Mouse (Mus musculus) liver, embryonic 11.5 days (tissue): ENCODE data around the gene Lep. TPM values are rescaled to one million over a fixed set of nuclear protein-coding genes. Genes with fewer than 3 reads are reported as not detected.

Source experiments
- ATAC-seq: fragments of 200-750 bp; cut with Nextera tagmentation; replicated peaks from 2 replicates; pipeline ENCODE4 v1.8.0; 2017; ENCODE audit warnings: moderate number of reproducible peaks, mild to moderate bottlenecking, moderate TSS enrichment, moderate library complexity; ENCODE audit not compliant: low FRiP score
- DNase-seq: peaks from one replicate; pipeline ENCODE4 v3.0.0-alpha.2; 2017; ENCODE audit warnings: low spot score
- H3K27ac ChIP-seq: fragments of 300-500 bp; sonication (generic); 2 replicates; pipeline ENCODE4 v1.5.1; 2014; ENCODE audit warnings: mild to moderate bottlenecking, low read depth, low read length, control low read depth
- H3K27me3 ChIP-seq: fragments of 300-500 bp; sonication (generic); replicated peaks from 2 replicates; pipeline ENCODE4 v1.6.1; 2014; ENCODE audit warnings: low read length, mixed read lengths; ENCODE audit not compliant: control insufficient read depth, insufficient read depth
- H3K36me3 ChIP-seq: fragments of 300-500 bp; sonication (generic); 2 replicates; pipeline ENCODE4 v1.6.1; 2014; ENCODE audit warnings: mild to moderate bottlenecking, low read length, moderate library complexity, mixed read lengths; ENCODE audit not compliant: control insufficient read depth, insufficient read depth
- H3K4me1 ChIP-seq: fragments of 300-500 bp; sonication (generic); replicated peaks from 2 replicates; pipeline ENCODE4 v1.6.1; 2014; ENCODE audit warnings: low read length, mixed read lengths; ENCODE audit not compliant: control insufficient read depth, insufficient read depth
- H3K4me2 ChIP-seq: fragments of 300-500 bp; sonication (generic); 2 replicates; pipeline ENCODE4 v1.6.1; 2014; ENCODE audit warnings: mild to moderate bottlenecking, control low read depth, moderate library complexity
- H3K4me3 ChIP-seq: fragments of 300-500 bp; sonication (generic); 2 replicates; pipeline ENCODE4 v1.5.1; 2014; ENCODE audit warnings: low read depth, low read length, control low read depth
- H3K9ac ChIP-seq: fragments of 300-500 bp; sonication (generic); 2 replicates; pipeline ENCODE4 v1.6.1; 2014; ENCODE audit warnings: low read depth, low read length, control low read depth
- H3K9me3 ChIP-seq: fragments of 300-500 bp; sonication (generic); 2 replicates; pipeline ENCODE4 v1.6.1; 2016; ENCODE audit warnings: low read length, inconsistent platforms, mixed read lengths; ENCODE audit not compliant: control insufficient read depth
- WGBS: fragments of 180-500 bp; shearing (Covaris S2); extraction: QIAGEN DNeasy Blood & Tissue Kit; methylation state at CpG from one replicate; pipeline ENCODE4 v1.1.7; 2014; 5-methylcytosine and 5-hydroxymethylcytosine counted together
- polyA plus RNA-seq: library from polyadenylated mRNA; unstranded; fragments of >200 nt; fragmentation: Nextera tagmentation; extraction: Ambion mirVana; gene quantifications from 2 replicates; pipeline ENCODE4 v1.2.1, GENCODE M21; 2014

Lep gene
- not detected in 2 replicates for polyA plus RNA-seq

DNA sequence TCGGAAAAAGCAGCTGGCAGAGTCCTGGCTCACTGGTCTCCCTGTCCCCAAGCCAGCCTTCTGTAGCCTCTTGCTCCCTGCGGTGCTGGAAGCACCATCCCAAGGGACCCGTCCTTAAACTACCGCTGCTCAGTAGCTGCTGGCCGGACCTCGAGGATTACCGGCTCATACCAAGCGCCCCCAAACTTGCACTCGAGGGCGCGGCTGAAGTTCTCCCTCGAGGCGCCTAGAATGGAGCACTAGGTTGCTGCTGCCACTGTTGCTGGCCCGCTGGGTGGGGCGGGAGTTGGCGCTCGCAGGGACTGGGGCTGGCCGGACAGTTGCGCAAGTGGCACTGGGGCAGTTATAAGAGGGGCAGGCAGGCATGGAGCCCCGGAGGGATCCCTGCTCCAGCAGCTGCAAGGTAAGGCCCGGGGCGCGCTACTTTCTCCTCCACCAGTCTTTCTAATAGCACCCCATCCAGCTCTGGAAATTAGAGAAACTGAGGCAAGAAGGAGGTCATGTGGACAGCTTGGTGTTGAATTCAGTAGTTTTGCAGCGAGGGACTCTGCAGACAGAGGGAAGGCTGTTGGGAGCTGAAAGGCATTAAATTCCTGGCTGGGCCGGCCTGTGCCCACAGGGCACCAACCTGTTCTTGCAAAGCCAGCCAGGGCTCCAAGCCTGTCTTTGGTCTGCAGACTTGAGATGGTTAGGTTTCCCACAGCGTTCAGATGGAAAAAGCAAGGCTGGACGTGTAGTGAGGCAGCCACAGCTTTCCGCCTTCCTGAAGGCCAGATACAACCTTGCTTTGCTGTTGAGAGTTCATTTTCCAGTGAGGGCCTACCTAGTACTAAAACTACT lies at the start of gene Lep:
Gene Lep, plus strand, starts transcription at position 375 of the 840 bp plus-strand sequence.
- ATAC-seq, result no peak
- Histone ChIP-seq H3K9ac (no peak within 1 kb of the TSS), H3K4me2 (no peak within 1 kb of the TSS), H3K36me3 (no peaks in the 10 kb centered on the region), H3K9me3 (no peaks in the 10 kb centered on the region), H3K4me1 (no peaks in the 10 kb centered on the region), H3K27me3 (no peaks in the 10 kb centered on the region; the same call in 1 of the 2 replicates), H3K4me3 (no peak within 1 kb of the TSS), H3K27ac (no peak within 1 kb of the TSS)
- no peak for DNase-seq
- WGBS, result 71% methylated on average over 28 of the region's 28 CpGs

DNA sequence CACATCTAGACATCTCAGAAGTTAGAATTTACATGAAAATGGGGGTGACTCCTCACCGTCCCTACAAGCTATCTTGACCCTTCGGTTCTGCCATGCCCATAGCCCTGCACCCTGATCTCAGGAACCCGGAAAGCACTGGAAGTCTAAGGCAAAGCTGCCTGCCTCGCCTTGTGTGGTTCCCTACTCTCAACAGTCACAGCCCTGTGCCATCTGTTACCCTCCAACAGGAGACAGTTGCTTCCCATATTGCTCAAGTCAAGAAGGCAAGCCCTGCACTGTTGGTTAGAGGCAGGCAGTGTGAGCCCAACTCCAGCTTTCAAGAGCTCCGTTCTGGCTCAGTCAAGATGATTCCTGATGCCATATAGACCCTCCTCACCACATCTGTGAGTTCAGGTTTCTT lies 48.4 kb upstream of the Lep start:
- Histone ChIP-seq H3K4me1 (no peaks in the 10 kb centered on the region), H3K27ac (no peak overlapping the region), H3K36me3 (no peaks in the 10 kb centered on the region), H3K9ac (no peak overlapping the region), H3K4me3 (no peak overlapping the region), H3K27me3 (peaks cover 8% of the 10 kb centered on the region), H3K4me2 (no peak overlapping the region), H3K9me3 (no peaks in the 10 kb centered on the region)
- WGBS, result 79% methylated on average over 5 of the region's 5 CpGs
- DNase-seq (no peak), ATAC-seq (no peak)

GRCm38 (mm10) chr6:29013216-29013615 lies 46.8 kb upstream of the Lep start:
- no peaks in the 10 kb centered on the region for H3K36me3 ChIP-seq
- 91% methylated on average over 6 of the region's 6 CpGs for WGBS
- H3K9ac ChIP-seq, result no peak overlapping the region
- H3K27ac ChIP-seq, result no peak overlapping the region
- peaks cover 23% of the 10 kb centered on the region for H3K27me3 ChIP-seq
- no peaks in the 10 kb centered on the region for H3K4me1 ChIP-seq
- no peak overlapping the region for H3K4me2 ChIP-seq
- ATAC-seq, result no peak
- no peaks in the 10 kb centered on the region for H3K9me3 ChIP-seq
- no peak for DNase-seq
- H3K4me3 ChIP-seq, result no peak overlapping the region

GRCm38 (mm10) chr6:29016891-29017412 lies 43.1 kb upstream of the Lep start:
- Histone ChIP-seq H3K4me1 (no peaks in the 10 kb centered on the region), H3K4me2 (peak overlapping the region; percentile 31), H3K27ac (no peak overlapping the region), H3K36me3 (no peaks in the 10 kb centered on the region), H3K9me3 (no peaks in the 10 kb centered on the region), H3K27me3 (peaks cover 41% of the 10 kb centered on the region), H3K4me3 (no peak overlapping the region), H3K9ac (no peak overlapping the region)
- DNase-seq (no peak), ATAC-seq (no peak)
- WGBS, result 6% methylated on average over 16 of the region's 16 CpGs

- Histone ChIP-seq H3K9me3 (no peaks in the 10 kb centered on the region), H3K4me1 (no peaks in the 10 kb centered on the region), H3K4me3 (no peak overlapping the region), H3K36me3 (no peaks in the 10 kb centered on the region), H3K27me3 (peaks cover 52% of the 10 kb centered on the region), H3K27ac (no peak overlapping the region), H3K9ac (no peak overlapping the region), H3K4me2 (no peak overlapping the region)
- DNase-seq, result no peak
- ATAC-seq, result no peak
- WGBS, result 66% methylated on average over 18 of the region's 18 CpGs
These were observed 40.0 kb upstream of the Lep start for GRCm38 (mm10) chr6:29019756-29020720.

DNA sequence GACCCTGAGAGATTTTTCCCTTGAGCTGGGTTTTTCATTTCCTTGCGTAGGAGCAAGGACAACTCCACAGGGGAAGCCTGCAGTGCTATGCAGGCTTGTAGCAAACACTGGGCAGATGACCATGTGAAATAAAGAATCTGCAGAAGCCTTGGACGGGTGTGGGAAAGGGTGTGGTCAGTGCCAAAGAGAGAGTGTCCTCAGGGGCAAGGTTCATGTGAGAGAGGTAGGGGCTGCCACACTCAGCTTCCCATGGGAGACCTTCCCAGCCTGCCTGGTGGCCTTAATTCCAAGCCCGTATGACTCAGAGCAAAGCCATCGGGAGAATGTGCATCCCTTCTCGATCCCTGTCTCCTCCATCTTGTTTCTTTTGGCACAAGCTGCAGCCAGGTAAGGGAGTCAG lies 39.1 kb upstream of the Lep start:
- peaks cover 56% of the 10 kb centered on the region for H3K27me3 ChIP-seq

GRCm38 (mm10) chr6:29021501-29021900 lies 38.5 kb upstream of the Lep start:
- H3K4me3 ChIP-seq, result no peak overlapping the region
- WGBS, result 39% methylated on average over 6 of the region's 6 CpGs
- H3K27ac ChIP-seq, result no peak overlapping the region
- peaks cover 50% of the 10 kb centered on the region for H3K27me3 ChIP-seq
- DNase-seq (no peak), ATAC-seq (no peak)
- no peak overlapping the region for H3K4me2 ChIP-seq
- no peak overlapping the region for H3K9ac ChIP-seq
- no peaks in the 10 kb centered on the region for H3K4me1 ChIP-seq
- H3K9me3 ChIP-seq, result no peaks in the 10 kb centered on the region
- no peaks in the 10 kb centered on the region for H3K36me3 ChIP-seq

More for the DNA sequence above, 39.1 kb upstream of the Lep start:
- Histone ChIP-seq H3K9ac (no peak overlapping the region), H3K4me1 (no peaks in the 10 kb centered on the region), H3K4me2 (no peak overlapping the region), H3K9me3 (no peaks in the 10 kb centered on the region), H3K36me3 (no peaks in the 10 kb centered on the region), H3K27ac (no peak overlapping the region), H3K4me3 (no peak overlapping the region)
- WGBS, result 70% methylated on average over 5 of the region's 5 CpGs
- ATAC-seq (no peak), DNase-seq (no peak)

DNA sequence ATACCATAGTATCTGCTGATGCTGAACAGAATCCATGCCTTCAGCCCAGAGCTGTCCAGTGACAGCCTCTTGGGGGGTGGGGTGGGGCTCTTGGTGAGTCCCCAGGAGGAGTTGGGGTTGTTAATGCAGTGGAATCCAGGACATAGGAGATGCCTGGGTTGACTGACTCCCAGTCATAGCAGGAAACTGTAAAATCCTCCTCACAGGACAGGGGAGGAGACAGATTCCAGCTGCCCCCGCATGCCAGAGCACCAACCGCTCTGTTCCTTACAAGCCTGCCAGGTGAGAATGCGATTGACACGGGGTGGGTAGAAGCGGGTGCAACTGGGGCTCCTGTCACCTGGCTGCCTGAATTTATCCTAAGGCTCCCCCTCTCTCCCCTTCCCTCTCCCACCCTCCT lies 37.9 kb upstream of the Lep start:
- no peak overlapping the region for H3K4me3 ChIP-seq
- no peaks in the 10 kb centered on the region for H3K36me3 ChIP-seq
- H3K4me2 ChIP-seq, result no peak overlapping the region
- 33% methylated on average over 5 of the region's 5 CpGs for WGBS
- peaks cover 47% of the 10 kb centered on the region for H3K27me3 ChIP-seq
- no peak for ATAC-seq
- H3K27ac ChIP-seq, result no peak overlapping the region
- no peaks in the 10 kb centered on the region for H3K4me1 ChIP-seq
- H3K9ac ChIP-seq, result no peak overlapping the region
- no peaks in the 10 kb centered on the region for H3K9me3 ChIP-seq
- no peak for DNase-seq
